Mouse (Mus musculus) cortical plate, adult 2 months (tissue): Measurements from ENCODE around the gene Pygo2.

Source experiments
- CTCF ChIP-seq: fragments of 200-500 bp; IDR thresholded peaks from 2 replicates; pipeline ENCODE4 v1.5.1; 2011; ENCODE audit warnings: mild to moderate bottlenecking, control low read depth, low read length; ENCODE audit not compliant: insufficient read depth; ENCODE audit errors: extremely low read depth
- POLR2A ChIP-seq: fragments of 200-500 bp; IDR thresholded peaks from 2 replicates; pipeline ENCODE4 v1.6.1; 2011; ENCODE audit warnings: mild to moderate bottlenecking, low read length, control low read depth; ENCODE audit not compliant: insufficient read depth; ENCODE audit errors: extremely low read depth

GRCm38 (mm10) chr3:89388134-89388881, 41.7 kb upstream of the Pygo2 start:
- TF ChIP-seq POLR2A = no peak
- TF ChIP-seq CTCF = no peak
